Mouse (Mus musculus) forebrain, embryonic 13.5 days (tissue): ENCODE data around the gene Grap2. TPM values are rescaled to one million over a fixed set of nuclear protein-coding genes. Genes with fewer than 3 reads are reported as not detected.
A peak's percentile ranks its signal among the peaks of the same experiment; 100 is the strongest.

Source experiments
- ATAC-seq: fragments of 200-750 bp; cut with Nextera tagmentation; 2 replicates; pipeline ENCODE4 v1.8.0; 2017
- H3K27ac ChIP-seq: fragments of 300-500 bp; sonication (generic); 2 replicates; pipeline ENCODE4 v1.5.1; 2015; ENCODE audit warnings: inconsistent platforms, mild to moderate bottlenecking, moderate library complexity
- H3K27me3 ChIP-seq: fragments of 300-500 bp; sonication (generic); 2 replicates; pipeline ENCODE4 v1.6.1; 2015; ENCODE audit warnings: mild to moderate bottlenecking, inconsistent platforms
- H3K36me3 ChIP-seq: fragments of 300-500 bp; sonication (generic); 2 replicates; pipeline ENCODE4 v1.6.1; 2015; ENCODE audit warnings: mild to moderate bottlenecking, inconsistent platforms; ENCODE audit not compliant: poor library complexity, severe bottlenecking
- H3K4me1 ChIP-seq: fragments of 300-500 bp; sonication (generic); 2 replicates; pipeline ENCODE4 v1.6.1; 2015; ENCODE audit warnings: inconsistent platforms
- H3K4me2 ChIP-seq: fragments of 300-500 bp; sonication (generic); 2 replicates; pipeline ENCODE4 v1.6.1; 2015; ENCODE audit warnings: inconsistent platforms, mild to moderate bottlenecking, moderate library complexity
- H3K4me3 ChIP-seq: fragments of 300-500 bp; sonication (generic); 2 replicates; pipeline ENCODE4 v1.5.1; 2015; ENCODE audit warnings: mild to moderate bottlenecking, inconsistent platforms
- H3K9ac ChIP-seq: fragments of 300-500 bp; sonication (generic); 2 replicates; pipeline ENCODE4 v1.6.1; 2015; ENCODE audit warnings: mild to moderate bottlenecking, inconsistent platforms
- H3K9me3 ChIP-seq: fragments of 300-500 bp; sonication (generic); replicated peaks from 2 replicates; pipeline ENCODE4 v1.6.1; 2016; ENCODE audit warnings: inconsistent platforms
- WGBS: fragments of 180-500 bp; shearing (Covaris S2); methylation state at CpG from one replicate; pipeline ENCODE4 v1.1.7; 2015; 5-methylcytosine and 5-hydroxymethylcytosine counted together
- polyA plus RNA-seq: library from polyadenylated mRNA; unstranded; fragments of >200 nt; fragmentation: Nextera tagmentation; extraction: Ambion mirVana; gene quantifications from 2 replicates; pipeline ENCODE4 v1.2.1, GENCODE M21; 2015

Grap2 gene
- polyA plus RNA-seq, 1 experiment from 2014 or later = 0.26 TPM

DNA sequence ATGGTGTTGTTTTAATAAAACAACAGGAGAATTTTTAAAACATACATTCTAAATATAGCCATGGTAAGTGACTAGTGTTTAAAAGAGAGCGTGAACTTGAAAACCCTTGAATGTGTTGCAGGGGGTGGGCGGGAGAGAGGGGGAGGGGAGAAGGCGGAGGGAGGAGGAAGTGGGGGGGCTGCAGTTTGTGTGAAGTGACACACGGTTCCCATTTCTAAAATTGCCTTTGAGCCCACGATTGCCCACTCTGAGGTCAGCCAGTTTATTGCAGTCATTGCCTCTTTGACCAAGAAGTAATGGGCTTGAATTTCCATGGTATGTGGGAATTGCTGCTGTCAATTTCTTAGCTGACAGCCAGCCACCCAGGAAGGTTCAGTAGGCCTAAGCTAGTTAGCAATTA is 41.5 kb downstream of the Grap2 start:
- no peak overlapping the region for H3K27ac ChIP-seq
- H3K4me3 ChIP-seq = no peak overlapping the region
- H3K9ac ChIP-seq = no peak overlapping the region
- WGBS = 73% methylated on average over 5 of the region's 5 CpGs
- no peaks in the 10 kb centered on the region for H3K36me3 ChIP-seq
- no peak for ATAC-seq
- H3K27me3 ChIP-seq = peaks cover 17% of the 10 kb centered on the region
- no peak overlapping the region for H3K4me2 ChIP-seq
- no peaks in the 10 kb centered on the region for H3K9me3 ChIP-seq
- H3K4me1 ChIP-seq = peaks cover 13% of the 10 kb centered on the region

DNA sequence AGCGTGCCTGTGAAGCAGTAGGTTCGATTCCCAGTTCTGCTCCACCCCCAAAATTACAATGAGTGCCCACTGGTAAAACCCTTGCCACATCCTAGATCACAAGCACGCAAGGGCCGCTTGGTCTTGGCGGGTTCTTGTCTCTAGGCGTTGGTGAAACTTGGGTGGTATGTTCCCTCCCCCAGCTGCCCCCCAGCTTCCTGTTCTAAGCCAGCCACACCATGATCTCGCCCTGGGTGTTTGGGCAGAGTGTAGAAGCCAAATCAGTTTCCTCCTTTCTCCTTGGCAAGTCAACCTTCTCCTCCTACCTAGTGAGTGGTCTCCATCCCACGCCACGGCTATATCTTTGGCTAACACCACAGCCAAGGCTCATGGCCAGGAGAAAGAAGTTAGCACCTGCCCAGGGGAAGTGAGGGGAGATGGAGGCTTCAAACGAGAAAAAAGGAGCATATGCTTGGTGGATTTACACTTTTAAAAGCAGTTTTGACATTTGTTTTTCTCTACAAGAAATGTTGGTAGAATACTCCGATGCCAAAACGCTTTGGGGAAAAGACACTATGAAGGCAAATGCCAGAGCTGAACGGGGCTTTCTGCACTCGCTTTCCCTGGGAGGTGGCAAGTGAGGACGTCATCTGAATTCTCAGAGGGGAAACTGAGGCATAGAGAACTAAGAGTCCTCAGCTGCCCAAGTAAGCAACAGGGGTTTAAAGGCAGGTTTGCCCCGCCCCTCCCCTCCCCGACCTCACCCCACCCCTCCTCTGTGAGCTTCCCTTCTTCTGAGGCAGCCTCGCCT is 42.3 kb downstream of the Grap2 start:
- Histone ChIP-seq H3K4me3 (no peak overlapping the region), H3K27me3 (peaks cover 17% of the 10 kb centered on the region), H3K36me3 (no peaks in the 10 kb centered on the region), H3K4me2 (no peak overlapping the region), H3K9ac (no peak overlapping the region), H3K27ac (no peak overlapping the region), H3K9me3 (no peaks in the 10 kb centered on the region), H3K4me1 (peaks cover 17% of the 10 kb centered on the region)
- WGBS = 66% methylated on average over 18 of the region's 18 CpGs
- ATAC-seq = no peak

DNA sequence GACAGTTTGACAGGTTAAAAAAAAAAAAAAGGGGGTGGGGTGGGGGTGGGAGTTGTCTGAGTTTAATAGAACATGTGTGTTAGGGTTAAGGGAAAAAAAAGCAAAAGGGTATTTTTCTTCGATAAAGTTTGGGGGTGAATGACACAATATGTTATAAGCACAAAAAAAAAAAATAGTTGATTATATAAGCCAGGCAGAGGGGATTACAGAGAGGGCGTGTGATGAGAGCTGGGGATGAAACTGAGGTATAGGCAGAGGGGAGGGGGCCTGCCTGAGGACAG is 42.8 kb downstream of the Grap2 start:
- WGBS = 38% methylated on average over 2 of the region's 2 CpGs

GRCm38 (mm10) chr15:80615636-80616383 is 43.4 kb downstream of the Grap2 start:
- H3K36me3 ChIP-seq = no peaks in the 10 kb centered on the region
- H3K4me2 ChIP-seq = peak overlapping the region; percentile 39
- H3K4me3 ChIP-seq = no peak overlapping the region
- WGBS = 3% methylated on average over 17 of the region's 17 CpGs
- H3K9me3 ChIP-seq = no peaks in the 10 kb centered on the region
- ATAC-seq = no peak
- peaks cover 17% of the 10 kb centered on the region for H3K4me1 ChIP-seq
- no peak overlapping the region for H3K27ac ChIP-seq
- H3K9ac ChIP-seq = no peak overlapping the region
- peaks cover 17% of the 10 kb centered on the region for H3K27me3 ChIP-seq

More for the DNA sequence above, 42.8 kb downstream of the Grap2 start:
- Histone ChIP-seq H3K4me2 (no peak overlapping the region), H3K36me3 (no peaks in the 10 kb centered on the region), H3K27ac (no peak overlapping the region), H3K4me3 (no peak overlapping the region), H3K9ac (no peak overlapping the region), H3K27me3 (peaks cover 17% of the 10 kb centered on the region), H3K9me3 (no peaks in the 10 kb centered on the region), H3K4me1 (peaks cover 17% of the 10 kb centered on the region)
- ATAC-seq = no peak

DNA sequence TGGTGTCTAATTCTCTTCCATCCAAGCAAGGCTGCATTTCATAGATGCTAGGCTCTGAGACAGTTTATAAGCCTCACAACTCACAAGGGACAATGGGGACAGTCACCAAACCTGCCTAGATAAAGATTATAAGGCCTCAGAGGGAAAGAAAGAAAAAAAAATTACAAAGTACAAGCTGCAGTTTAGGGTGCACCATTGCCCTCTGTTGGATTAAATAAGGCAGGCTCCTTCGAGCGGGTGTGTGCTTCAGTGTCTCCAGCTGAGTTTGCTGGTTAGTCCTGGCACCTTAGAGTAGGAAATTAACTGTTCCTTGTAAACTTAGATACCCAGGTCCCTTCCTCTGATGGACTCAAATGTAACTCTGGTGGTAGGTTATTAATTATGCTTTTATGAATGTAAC is 45.4 kb downstream of the Grap2 start:
- ATAC-seq = no peak
- peaks cover 17% of the 10 kb centered on the region for H3K27me3 ChIP-seq
- 47% methylated on average over 2 of the region's 2 CpGs for WGBS

GRCm38 (mm10) chr15:80619166-80619565 is 46.8 kb downstream of the Grap2 start:
- H3K27ac ChIP-seq = no peak overlapping the region
- no peak for ATAC-seq
- no peak overlapping the region for H3K4me3 ChIP-seq
- H3K9ac ChIP-seq = no peak overlapping the region
- peaks cover 21% of the 10 kb centered on the region for H3K4me1 ChIP-seq
- H3K9me3 ChIP-seq = no peaks in the 10 kb centered on the region
- WGBS = 34% methylated on average over 5 of the region's 5 CpGs
- no peaks in the 10 kb centered on the region for H3K36me3 ChIP-seq
- H3K27me3 ChIP-seq = peaks cover 17% of the 10 kb centered on the region
- H3K4me2 ChIP-seq = no peak overlapping the region

More for the DNA sequence above, 45.4 kb downstream of the Grap2 start:
- Histone ChIP-seq H3K4me3 (no peak overlapping the region), H3K4me1 (peaks cover 17% of the 10 kb centered on the region), H3K4me2 (no peak overlapping the region), H3K9ac (no peak overlapping the region), H3K36me3 (no peaks in the 10 kb centered on the region), H3K9me3 (no peaks in the 10 kb centered on the region), H3K27ac (no peak overlapping the region)

DNA sequence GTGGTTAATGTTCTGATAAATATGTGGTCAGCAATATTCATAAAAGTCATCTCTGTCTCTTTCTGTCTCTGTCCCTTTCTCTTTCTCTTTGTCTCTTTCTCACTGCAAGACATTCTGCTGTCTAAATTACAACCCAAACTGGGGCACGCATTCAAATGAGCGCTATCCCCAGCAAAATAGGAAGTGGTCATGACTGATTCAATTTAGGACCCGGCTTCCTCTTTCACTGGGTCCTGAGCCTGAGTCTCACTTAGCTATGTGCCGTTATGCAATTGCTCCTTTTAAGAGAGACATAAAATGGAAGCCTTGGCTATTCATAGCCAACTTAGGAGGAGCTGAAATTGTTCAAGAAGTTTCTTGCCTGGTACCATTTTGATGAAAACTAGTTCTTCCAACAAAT is 47.4 kb downstream of the Grap2 start:
- H3K9ac ChIP-seq = no peak overlapping the region
- H3K9me3 ChIP-seq = no peaks in the 10 kb centered on the region
- H3K27me3 ChIP-seq = peaks cover 17% of the 10 kb centered on the region
- no peak overlapping the region for H3K27ac ChIP-seq
- H3K4me3 ChIP-seq = no peak overlapping the region
- peaks cover 21% of the 10 kb centered on the region for H3K4me1 ChIP-seq
- WGBS = 80% methylated on average over 4 of the region's 4 CpGs
- H3K36me3 ChIP-seq = no peaks in the 10 kb centered on the region
- ATAC-seq = no peak
- H3K4me2 ChIP-seq = no peak overlapping the region

GRCm38 (mm10) chr15:80620371-80620770 is 48.0 kb downstream of the Grap2 start:
- 70% methylated on average over 8 of the region's 8 CpGs for WGBS
- H3K4me2 ChIP-seq = no peak overlapping the region
- no peak overlapping the region for H3K9ac ChIP-seq
- no peaks in the 10 kb centered on the region for H3K9me3 ChIP-seq
- H3K4me1 ChIP-seq = peaks cover 20% of the 10 kb centered on the region
- H3K27me3 ChIP-seq = peaks cover 17% of the 10 kb centered on the region
- ATAC-seq = no peak
- no peak overlapping the region for H3K4me3 ChIP-seq
- H3K36me3 ChIP-seq = no peaks in the 10 kb centered on the region
- no peak overlapping the region for H3K27ac ChIP-seq

DNA sequence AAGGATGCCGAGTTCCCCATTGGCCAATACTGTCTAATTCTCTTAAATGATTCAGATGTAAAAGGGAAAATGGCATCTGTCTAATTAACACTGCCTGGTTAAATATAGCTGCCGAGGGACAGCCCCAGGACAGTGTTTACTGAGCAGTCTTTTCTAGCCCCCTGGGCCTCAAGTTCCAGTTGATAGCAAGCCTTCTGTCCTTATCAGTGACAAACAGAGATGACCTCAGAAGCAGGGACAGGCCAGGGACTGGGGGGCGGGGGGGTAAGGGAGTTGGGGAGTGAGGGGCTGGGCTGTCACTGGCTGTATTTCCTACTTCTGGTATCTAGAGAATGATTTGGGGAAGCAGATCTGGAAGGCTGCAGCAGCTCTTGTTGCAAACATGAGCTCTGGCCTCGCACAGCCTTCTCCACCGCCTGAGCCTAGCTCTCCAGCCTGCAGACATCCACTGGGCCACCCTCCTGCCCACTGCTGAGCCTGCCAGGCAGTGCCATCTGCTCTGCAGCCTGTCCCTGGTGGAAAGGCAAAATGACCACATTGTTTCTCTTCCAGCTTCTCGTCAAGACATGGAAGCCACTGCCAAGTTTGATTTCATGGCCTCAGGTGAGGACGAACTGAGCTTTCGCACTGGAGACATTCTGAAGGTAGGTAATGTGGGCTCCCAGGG is 50.9 kb downstream of the Grap2 start:
- no peaks in the 10 kb centered on the region for H3K9me3 ChIP-seq
- H3K4me1 ChIP-seq = peaks cover 11% of the 10 kb centered on the region; the same call in 1 of the 2 replicates
- H3K27me3 ChIP-seq = no peaks in the 10 kb centered on the region
- no peaks in the 10 kb centered on the region for H3K36me3 ChIP-seq
- H3K9ac ChIP-seq = no peak overlapping the region
- no peak overlapping the region for H3K4me3 ChIP-seq
- no peak for ATAC-seq
- 73% methylated on average over 8 of the region's 8 CpGs for WGBS
- H3K4me2 ChIP-seq = no peak overlapping the region
- no peak overlapping the region for H3K27ac ChIP-seq

GRCm38 (mm10) chr15:80626472-80626871 is 54.1 kb downstream of the Grap2 start:
- Histone ChIP-seq H3K27me3 (no peaks in the 10 kb centered on the region), H3K9me3 (no peaks in the 10 kb centered on the region), H3K36me3 (no peaks in the 10 kb centered on the region), H3K4me1 (0 out of 2 replicates have a peak, but pooled peaks cover 4% of the 10 kb centered on the region), H3K9ac (no peak overlapping the region), H3K4me2 (no peak overlapping the region), H3K4me3 (no peak overlapping the region), H3K27ac (no peak overlapping the region)
- WGBS = 59% methylated on average over 6 of the region's 6 CpGs
- no peak for ATAC-seq

- H3K9ac ChIP-seq = no peak overlapping the region
- H3K4me2 ChIP-seq = no peak overlapping the region
- ATAC-seq = no peak
- no peaks in the 10 kb centered on the region for H3K4me1 ChIP-seq
- H3K27me3 ChIP-seq = no peaks in the 10 kb centered on the region
- no peak overlapping the region for H3K4me3 ChIP-seq
- H3K36me3 ChIP-seq = no peaks in the 10 kb centered on the region
- no peaks in the 10 kb centered on the region for H3K9me3 ChIP-seq
- no peak overlapping the region for H3K27ac ChIP-seq
- WGBS = 76% methylated on average over 7 of the region's 7 CpGs
Measured at GRCm38 (mm10) chr15:80630147-80630546, 57.8 kb downstream of the Grap2 start.

DNA sequence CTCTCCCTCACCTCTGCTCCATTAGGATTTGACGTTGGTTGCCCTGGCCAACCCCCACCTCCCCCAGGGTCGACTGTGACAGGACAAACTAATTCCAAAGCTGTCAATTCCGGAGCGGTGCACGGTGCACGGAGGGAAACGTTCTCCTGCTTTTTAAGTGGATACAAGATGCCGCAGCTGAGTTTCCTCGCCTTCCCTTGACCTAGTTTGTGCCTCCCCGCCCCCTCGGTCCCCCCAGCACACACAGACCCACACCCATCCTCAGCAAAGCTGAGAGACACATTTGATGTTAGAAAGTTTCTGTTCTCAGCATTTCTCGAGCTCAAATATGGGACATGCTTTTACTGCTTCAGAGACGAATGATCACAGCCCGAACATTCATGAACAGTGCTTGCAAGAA is 58.3 kb downstream of the Grap2 start:
- Histone ChIP-seq H3K4me2 (no peak overlapping the region), H3K4me1 (no peaks in the 10 kb centered on the region), H3K27me3 (no peaks in the 10 kb centered on the region), H3K4me3 (no peak overlapping the region), H3K9me3 (no peaks in the 10 kb centered on the region), H3K36me3 (no peaks in the 10 kb centered on the region), H3K9ac (no peak overlapping the region), H3K27ac (no peak overlapping the region)
- ATAC-seq = no peak
- WGBS = 62% methylated on average over 14 of the region's 14 CpGs
